Mouse (Mus musculus): ENCODE results near the gene Pygm. TPM values are rescaled to one million over a fixed set of nuclear protein-coding genes. Genes with fewer than 3 reads are reported as not detected.

The Pygm gene
- polyA plus RNA-seq, 1 experiment from 2014 or later, result 1.0 TPM

- no peak for TF ChIP-seq CTCF (IDR thresholded peaks at IDR 0.05)
- H3K27me3 ChIP-seq, result no peaks in the 10 kb centered on the region
- ATAC-seq (no peak), DNase-seq (ENCODE audit: low read depth, low spot score) (no peak)
- in situ Hi-C loops (cut with MboI; ENCODE audit: low pct_unique_long_range_greater_than_20kb), result no loop called here
- ChIA-PET POLR2A (interaction anchor here (0.6 to 1.3 kb wide), 2 partner anchors 8 to 10 kb away, joined by 3 to 5 read pairs; partner anchors contain the start of gene Map4k2), CTCF (no interaction called here)
Measured at GRCm38 (mm10) chr19:6351431-6352106, 32.6 kb upstream of the Pygm start.

DNA sequence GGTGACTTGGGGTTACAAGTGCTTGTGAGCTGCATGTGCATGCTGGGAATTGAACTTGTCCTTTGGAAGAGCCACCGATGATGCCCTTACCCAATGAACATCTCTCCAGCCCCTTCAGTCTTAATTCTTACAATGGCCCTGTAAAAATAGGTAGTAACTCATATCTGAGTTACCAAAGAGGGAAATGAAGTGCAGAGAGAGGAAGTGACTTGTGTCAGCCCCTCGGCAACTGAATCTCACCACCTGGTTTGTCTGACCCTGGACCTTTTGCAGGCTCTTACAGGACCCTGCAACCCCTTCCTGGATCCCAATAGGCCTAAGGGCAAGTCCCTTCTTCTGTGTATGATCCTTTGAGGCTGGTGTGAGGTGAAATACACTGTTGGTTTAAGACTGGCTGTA, 32.1 kb upstream of the Pygm start:
- ATAC-seq (no peak), DNase-seq (ENCODE audit: low read depth, low spot score) (no peak)
- POLR2A ChIA-PET, result no interaction called here
- H3K27me3 ChIP-seq, result no peaks in the 10 kb centered on the region
- CTCF ChIA-PET, result no interaction called here
- in situ Hi-C loops (cut with MboI; ENCODE audit: low pct_unique_long_range_greater_than_20kb), result no loop called here
- TF ChIP-seq CTCF (IDR thresholded peaks at IDR 0.05), result no peak

DNA sequence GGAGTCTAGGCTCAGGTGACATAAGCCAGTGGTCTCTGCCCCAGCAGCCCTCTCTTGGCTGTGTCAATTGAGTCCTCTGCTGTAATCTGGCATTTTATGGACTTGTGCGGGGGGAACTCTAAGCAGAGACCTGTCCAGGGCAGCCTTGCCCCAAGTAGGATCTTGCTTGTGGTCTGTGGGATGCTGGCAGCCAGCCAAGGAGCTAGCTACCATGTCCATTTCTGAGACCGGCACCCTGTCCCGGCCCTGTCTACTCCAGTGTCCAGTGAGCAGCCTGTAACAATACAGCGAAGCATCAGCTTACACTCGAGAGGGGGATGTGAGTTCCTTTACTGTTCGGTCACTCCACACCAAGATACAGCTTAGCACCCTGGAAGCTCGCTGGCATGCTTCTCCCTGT, 30.2 kb upstream of the Pygm start:
- no peak for TF ChIP-seq CTCF (IDR thresholded peaks at IDR 0.05)
- DNase-seq (ENCODE audit: low read depth, low spot score) (no peak), ATAC-seq (no peak)
- ChIA-PET POLR2A (interaction anchor here (0.7 kb wide), 1 partner anchor 19 kb away, joined by 3 read pairs; no protein-coding TSS in a partner anchor), CTCF (no interaction called here)
- in situ Hi-C loops (cut with MboI; ENCODE audit: low pct_unique_long_range_greater_than_20kb), result no loop called here
- H3K27me3 ChIP-seq, result no peaks in the 10 kb centered on the region

DNA sequence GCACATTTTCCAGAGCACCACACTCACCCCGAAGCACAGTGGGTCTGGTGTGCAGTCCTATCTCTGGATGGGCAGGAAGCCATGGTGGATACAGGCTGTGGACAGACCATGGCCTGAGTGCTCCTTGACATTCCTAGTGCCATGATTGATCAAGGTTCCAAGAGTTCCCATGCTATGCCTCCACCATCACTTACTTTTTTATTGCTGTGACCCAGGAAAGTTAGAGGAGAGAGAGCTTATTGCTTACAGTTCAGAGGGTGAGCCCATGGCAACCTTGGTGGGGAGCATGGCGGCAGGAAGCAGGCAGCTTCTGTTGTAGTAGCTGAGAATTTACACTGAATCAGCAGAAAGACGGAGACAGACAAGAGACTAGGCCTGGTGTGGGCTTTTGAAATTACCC, 22.9 kb upstream of the Pygm start:
- no peak for TF ChIP-seq CTCF (IDR thresholded peaks at IDR 0.05)
- DNase-seq (ENCODE audit: low read depth, low spot score), result no peak
- no peak for ATAC-seq
- ChIA-PET POLR2A (no interaction called here), CTCF (no interaction called here)
- in situ Hi-C loops (cut with MboI; ENCODE audit: low pct_unique_long_range_greater_than_20kb), result no loop called here
- H3K27me3 ChIP-seq, result no peaks in the 10 kb centered on the region

DNA sequence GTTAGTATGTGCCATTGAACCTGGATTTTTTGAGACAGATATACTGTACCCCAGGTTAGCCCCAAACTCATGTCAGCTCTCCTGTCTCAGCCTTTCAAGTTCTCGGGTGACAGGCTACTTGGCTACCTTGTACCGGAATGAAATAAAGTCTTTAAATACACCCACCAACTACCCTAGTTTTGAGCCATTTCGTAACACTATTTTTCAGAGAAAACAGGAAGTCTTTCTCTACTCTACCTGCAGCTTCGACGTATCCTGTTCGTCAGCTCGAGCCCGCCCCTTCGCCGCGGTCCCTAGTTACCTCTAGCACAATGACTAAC, 21.1 kb upstream of the Pygm start:
- ATAC-seq (no peak), DNase-seq (ENCODE audit: low read depth, low spot score) (no peak)
- POLR2A ChIA-PET, result interaction anchor here (0.7 to 1.0 kb wide), 2 partner anchors 11 to 247 kb away, joined by 3 to 4 read pairs; no protein-coding TSS in a partner anchor
- H3K27me3 ChIP-seq, result no peaks in the 10 kb centered on the region
- no peak for TF ChIP-seq CTCF (IDR thresholded peaks at IDR 0.05)
- in situ Hi-C loops (cut with MboI; ENCODE audit: low pct_unique_long_range_greater_than_20kb), result no loop called here
- CTCF ChIA-PET, result no interaction called here

GRCm38 (mm10) chr19:6363411-6364240, 20.6 kb upstream of the Pygm start, which contains the start of gene Sf1:
Gene Sf1, plus strand, starts transcription at chr19:6363690.
- CTCF ChIA-PET, result interaction anchor here (1.4 kb wide), 1 partner anchor 10 kb away, joined by 5 read pairs; no protein-coding TSS in a partner anchor
- POLR2A ChIA-PET, result interaction anchor here (1.0 kb wide), 1 partner anchor 10 kb away, joined by 3 read pairs; no protein-coding TSS in a partner anchor
- in situ Hi-C loops (cut with MboI; ENCODE audit: low pct_unique_long_range_greater_than_20kb), result no loop called here
- TF ChIP-seq CTCF (IDR thresholded peaks at IDR 0.05), result no peak
- H3K27me3 ChIP-seq, result no peaks in the 10 kb centered on the region
- ATAC-seq (peak; percentile 98), DNase-seq (ENCODE audit: low read depth, low spot score) (peak; percentile 98)

DNA sequence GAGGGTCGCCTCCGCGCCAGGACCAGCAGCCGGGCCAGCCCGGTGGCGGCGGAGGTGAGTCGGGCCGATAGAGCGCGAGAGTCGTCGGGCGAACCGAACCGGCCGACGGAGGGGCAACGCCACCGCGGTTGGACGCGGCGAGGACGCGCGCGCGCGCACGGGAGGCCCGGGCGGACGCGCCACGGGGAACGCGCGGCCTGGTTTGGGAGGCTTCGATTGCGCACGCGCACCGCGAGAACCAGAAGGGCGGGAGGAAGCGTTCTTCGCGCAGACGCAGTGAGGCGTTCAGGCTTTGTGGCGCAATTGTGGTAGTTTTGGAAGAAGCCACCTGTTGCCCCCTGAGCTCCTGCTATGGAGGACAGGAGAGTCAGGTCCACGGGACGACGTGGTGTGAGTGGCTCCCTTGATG, 19.9 kb upstream of the Pygm start:
- DNase-seq (ENCODE audit: low read depth, low spot score), result peak; percentile 33
- ChIA-PET POLR2A (interaction anchor here (0.8 kb wide), 2 partner anchors 11 to 14 kb away, joined by 3 read pairs; no protein-coding TSS in a partner anchor), CTCF (interaction anchor here (0.8 to 1.4 kb wide), 2 partner anchors 9 to 15 kb away, joined by 3 to 5 read pairs; no protein-coding TSS in a partner anchor)
- in situ Hi-C loops (cut with MboI; ENCODE audit: low pct_unique_long_range_greater_than_20kb), result no loop called here
- no peak for TF ChIP-seq CTCF (IDR thresholded peaks at IDR 0.05)
- no peak for ATAC-seq
- H3K27me3 ChIP-seq, result no peaks in the 10 kb centered on the region

DNA sequence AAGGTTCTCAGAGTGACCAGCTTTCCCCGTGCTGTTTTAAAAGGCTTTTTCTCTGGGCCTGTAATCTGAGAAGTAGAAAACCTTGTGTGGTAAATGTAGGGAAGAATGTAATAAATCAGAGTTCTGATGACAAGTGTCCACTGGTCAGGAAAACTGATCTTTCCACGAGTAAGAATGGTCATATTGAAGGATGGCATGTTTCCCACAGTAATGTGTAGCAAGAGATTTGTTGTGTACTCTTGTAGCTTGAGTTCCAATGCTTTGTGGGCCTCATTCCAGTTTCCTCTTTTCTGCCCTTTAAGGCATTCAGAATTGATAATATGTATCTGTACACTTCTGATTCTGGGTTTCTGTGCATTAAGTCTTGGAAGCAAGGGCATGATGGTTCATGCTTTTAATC, 19.4 kb upstream of the Pygm start:
- DNase-seq (ENCODE audit: low read depth, low spot score), result no peak
- no peak for ATAC-seq
- ChIA-PET CTCF (interaction anchor here (0.8 to 2.5 kb wide), 3 partner anchors 9 to 15 kb away, joined by 3 to 11 read pairs (median 5); no protein-coding TSS in a partner anchor), POLR2A (interaction anchor here (0.8 kb wide), 2 partner anchors 11 to 13 kb away, joined by 3 read pairs; no protein-coding TSS in a partner anchor)
- no peak for TF ChIP-seq CTCF (IDR thresholded peaks at IDR 0.05)
- in situ Hi-C loops (cut with MboI; ENCODE audit: low pct_unique_long_range_greater_than_20kb), result no loop called here
- H3K27me3 ChIP-seq, result no peaks in the 10 kb centered on the region

DNA sequence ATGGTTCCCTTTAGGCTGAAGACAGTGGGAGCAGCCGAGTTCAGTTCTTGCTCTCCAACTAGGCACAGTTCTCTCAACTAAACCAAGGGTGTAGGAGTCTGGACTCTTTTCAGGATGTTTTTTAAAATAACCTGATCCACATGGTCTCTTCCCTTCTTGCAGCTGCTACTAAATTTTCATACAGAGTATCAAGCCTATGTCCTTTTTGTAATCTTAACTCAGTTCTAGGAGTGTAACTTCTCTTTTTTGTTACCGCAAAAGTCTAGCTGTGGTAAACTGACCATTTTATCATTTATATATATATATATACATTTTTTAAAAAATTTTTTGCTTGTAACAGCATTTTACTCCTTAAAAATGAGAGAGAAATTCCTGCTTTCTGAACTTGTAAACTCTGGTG, 14.0 kb upstream of the Pygm start:
- POLR2A ChIA-PET, result no interaction called here
- no peak for ATAC-seq

GRCm38 (mm10) chr19:6372433-6372832, 11.8 kb upstream of the Pygm start:
- ATAC-seq, result peak; percentile 49
- ChIA-PET POLR2A (no interaction called here), CTCF (no interaction called here)
- no peak for TF ChIP-seq CTCF (IDR thresholded peaks at IDR 0.05)
- no peak for DNase-seq (ENCODE audit: low read depth, low spot score)
- in situ Hi-C loops (cut with MboI; ENCODE audit: low pct_unique_long_range_greater_than_20kb), result no loop called here
- H3K27me3 ChIP-seq, result no peaks in the 10 kb centered on the region

More for the DNA sequence above, 14.0 kb upstream of the Pygm start:
- CTCF ChIA-PET, result no interaction called here
- no peak for DNase-seq (ENCODE audit: low read depth, low spot score)
- in situ Hi-C loops (cut with MboI; ENCODE audit: low pct_unique_long_range_greater_than_20kb), result no loop called here
- TF ChIP-seq CTCF (IDR thresholded peaks at IDR 0.05), result no peak
- no peaks in the 10 kb centered on the region for H3K27me3 ChIP-seq

Measured in Patski (cell line).